Mouse (Mus musculus) kidney, adult 2 months (tissue): ENCODE measurements around the gene Llgl2.

Experiments used
- CTCF ChIP-seq: fragments of 200-500 bp; conservative IDR thresholded peaks from 2 replicates; pipeline ENCODE4 v1.5.1; 2011; ENCODE audit warnings: low read depth, mild to moderate bottlenecking, control low read depth, low read length, moderate library complexity, mixed read lengths; ENCODE audit not compliant: insufficient read depth, insufficient read length
- POLR2A ChIP-seq: fragments of 200-500 bp; IDR thresholded peaks from one replicate; pipeline ENCODE4 v1.6.1; 2011; ENCODE audit warnings: low read depth, low read length, control low read depth

DNA sequence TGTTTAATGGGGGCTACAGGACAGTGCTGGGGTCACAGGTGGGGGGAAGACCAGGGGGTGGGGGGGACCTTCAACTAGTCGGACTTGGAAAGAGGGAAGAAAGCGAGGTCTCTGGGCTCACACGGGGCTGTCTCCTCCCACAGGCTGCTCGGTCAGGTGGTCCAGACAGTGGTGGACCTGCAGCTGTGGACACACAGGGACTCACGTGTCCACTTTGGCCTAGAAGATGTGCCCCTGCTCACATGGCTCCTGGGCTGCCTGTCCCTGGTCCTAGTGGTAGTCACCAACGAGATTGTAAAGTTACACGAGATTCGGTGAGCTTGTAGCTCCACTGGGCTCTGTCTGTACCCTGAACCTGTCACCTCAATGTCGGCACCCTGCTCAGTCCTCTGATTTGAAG lies 26.2 kb upstream of the Llgl2 start:
- TF ChIP-seq POLR2A, result no peak
- TF ChIP-seq CTCF, result no peak
